Mouse (Mus musculus) neural tube, embryonic 13.5 days (tissue): Measurements from ENCODE around the gene Gm12166. TPM values are rescaled to one million over a fixed set of nuclear protein-coding genes. Genes with fewer than 3 reads are reported as not detected.
A peak's percentile ranks its signal among the peaks of the same experiment; 100 is the strongest.

Experiments
- ATAC-seq: fragments of 200-750 bp; cut with Nextera tagmentation; 2 replicates; pipeline ENCODE4 v1.8.0; 2017; ENCODE audit warnings: low read depth, mild to moderate bottlenecking, moderate TSS enrichment, moderate library complexity
- H3K27ac ChIP-seq: fragments of 300-500 bp; sonication (generic); replicated peaks from 2 replicates; pipeline ENCODE4 v1.5.1; 2015; ENCODE audit warnings: moderate library complexity, mild to moderate bottlenecking, inconsistent platforms
- H3K27me3 ChIP-seq: fragments of 300-500 bp; sonication (generic); 2 replicates; pipeline ENCODE4 v1.6.1; 2015; ENCODE audit warnings: mild to moderate bottlenecking, inconsistent platforms
- H3K36me3 ChIP-seq: fragments of 300-500 bp; sonication (generic); 2 replicates; pipeline ENCODE4 v1.6.1; 2015; ENCODE audit warnings: mild to moderate bottlenecking, inconsistent platforms
- H3K4me1 ChIP-seq: fragments of 300-500 bp; sonication (generic); replicated peaks from 2 replicates; pipeline ENCODE4 v1.6.1; 2015; ENCODE audit warnings: inconsistent platforms
- H3K4me2 ChIP-seq: fragments of 300-500 bp; sonication (generic); 2 replicates; pipeline ENCODE4 v1.6.1; 2015; ENCODE audit warnings: inconsistent platforms, mild to moderate bottlenecking, moderate library complexity
- H3K4me3 ChIP-seq: fragments of 300-500 bp; sonication (generic); 2 replicates; pipeline ENCODE4 v1.5.1; 2015; ENCODE audit warnings: mild to moderate bottlenecking, inconsistent platforms
- H3K9ac ChIP-seq: fragments of 300-500 bp; sonication (generic); 2 replicates; pipeline ENCODE4 v1.6.1; 2015; ENCODE audit warnings: moderate library complexity, mild to moderate bottlenecking, inconsistent platforms
- H3K9me3 ChIP-seq: fragments of 300-500 bp; sonication (generic); 2 replicates; pipeline ENCODE4 v1.6.1; 2016; ENCODE audit warnings: inconsistent platforms
- WGBS: fragments of 180-500 bp; shearing (Covaris S2); methylation state at CpG from one replicate; pipeline ENCODE4 v1.1.7; 2015; 5-methylcytosine and 5-hydroxymethylcytosine counted together
- polyA plus RNA-seq: library from polyadenylated mRNA; unstranded; fragments of >200 nt; fragmentation: Nextera tagmentation; extraction: Ambion mirVana; gene quantifications from 2 replicates; pipeline ENCODE4 v1.2.1, GENCODE M21; 2015

Gm12166 gene
- polyA plus RNA-seq, 1 experiment from 2014 or later: 7.2 TPM

DNA sequence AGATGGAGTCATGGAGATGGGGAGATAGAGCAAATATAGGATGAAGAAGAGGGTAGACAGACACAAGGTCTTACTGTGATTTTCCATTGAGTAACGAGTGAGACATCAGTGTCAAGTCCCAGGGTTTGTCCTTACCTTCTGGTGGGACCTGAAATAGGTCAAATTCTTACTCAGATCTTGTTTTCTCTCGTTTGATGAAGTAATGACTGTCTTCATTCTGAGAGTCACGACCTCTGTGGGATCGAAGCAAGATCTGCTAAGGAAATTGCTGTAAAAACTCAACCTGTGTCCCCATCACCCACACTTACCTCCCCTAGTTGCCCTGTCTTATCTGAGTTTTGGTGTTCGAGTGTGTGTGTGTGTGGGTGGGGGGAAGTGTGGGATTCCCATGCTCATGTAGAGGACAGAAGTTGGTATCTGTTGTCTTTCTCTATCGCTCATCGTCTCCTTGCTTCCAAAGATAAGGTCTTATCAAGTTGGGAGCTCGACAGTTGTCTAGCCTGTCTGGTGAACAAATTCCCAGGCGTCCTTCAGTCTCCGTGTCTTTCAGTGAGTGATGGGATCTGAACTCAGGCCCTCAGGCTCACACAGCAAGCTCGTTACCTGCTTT, 31.8 kb upstream of the Gm12166 start:
- no peak overlapping the region for H3K4me3 ChIP-seq
- H3K9me3 ChIP-seq: no peaks in the 10 kb centered on the region
- WGBS: 90% methylated on average over 11 of the region's 11 CpGs
- no peak for ATAC-seq
- no peaks in the 10 kb centered on the region for H3K27me3 ChIP-seq
- no peak overlapping the region for H3K4me2 ChIP-seq
- H3K9ac ChIP-seq: no peak overlapping the region
- H3K36me3 ChIP-seq: 0 out of 2 replicates have a peak, but pooled peaks cover 7% of the 10 kb centered on the region
- H3K27ac ChIP-seq: no peak overlapping the region
- H3K4me1 ChIP-seq: 0 out of 2 replicates have a peak, but pooled peaks cover 6% of the 10 kb centered on the region

DNA sequence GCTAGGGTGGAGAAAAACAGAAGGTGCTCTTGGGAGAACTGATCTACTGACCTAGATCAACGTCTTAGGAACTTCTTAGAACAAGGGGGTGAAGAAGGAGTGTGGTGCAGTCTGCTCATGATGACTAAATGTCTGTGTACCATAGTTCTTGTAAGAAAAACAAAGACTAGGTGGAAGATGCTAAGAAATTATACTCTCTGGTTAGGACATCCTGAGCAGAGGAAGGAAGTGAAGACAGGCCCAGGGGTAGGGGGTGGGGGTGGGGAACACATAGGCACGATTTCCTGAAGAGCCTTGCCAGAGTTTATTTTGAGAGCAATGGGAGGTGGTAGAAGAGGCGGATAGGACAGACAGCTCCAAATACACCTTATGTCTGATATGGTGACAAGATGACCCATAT, 31.3 kb upstream of the Gm12166 start:
- no peak overlapping the region for H3K9ac ChIP-seq
- no peak overlapping the region for H3K4me2 ChIP-seq
- 77% methylated on average over 3 of the region's 3 CpGs for WGBS
- no peaks in the 10 kb centered on the region for H3K9me3 ChIP-seq
- no peaks in the 10 kb centered on the region for H3K27me3 ChIP-seq
- peaks cover 12% of the 10 kb centered on the region for H3K36me3 ChIP-seq
- H3K4me1 ChIP-seq: 0 out of 2 replicates have a peak, but pooled peaks cover 6% of the 10 kb centered on the region
- ATAC-seq: no peak
- no peak overlapping the region for H3K27ac ChIP-seq
- no peak overlapping the region for H3K4me3 ChIP-seq

DNA sequence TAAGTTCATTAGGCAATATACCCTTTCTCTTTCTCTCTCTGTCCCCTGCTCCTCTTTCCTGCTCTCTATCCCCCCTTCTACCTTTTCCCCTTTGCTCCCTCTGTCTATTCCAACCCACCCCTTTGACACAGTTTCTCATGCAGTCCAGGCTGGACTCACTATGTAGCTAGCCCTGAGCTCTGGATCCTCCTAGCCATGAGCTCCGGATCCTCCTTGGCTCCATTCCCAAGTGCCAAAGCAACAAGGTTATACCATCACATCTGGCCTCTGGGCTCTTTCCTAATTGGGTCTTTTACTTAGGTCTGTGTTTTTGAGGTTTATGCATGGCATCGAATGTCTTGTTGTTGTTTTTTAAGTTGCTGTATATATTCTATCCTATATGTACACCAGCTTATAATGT, 29.0 kb upstream of the Gm12166 start:
- no peak overlapping the region for H3K9ac ChIP-seq
- peaks cover 33% of the 10 kb centered on the region for H3K36me3 ChIP-seq
- ATAC-seq: no peak
- no peak overlapping the region for H3K4me3 ChIP-seq
- H3K4me2 ChIP-seq: no peak overlapping the region
- H3K9me3 ChIP-seq: no peaks in the 10 kb centered on the region
- WGBS: 86% methylated on average over 2 of the region's 2 CpGs
- no peak overlapping the region for H3K27ac ChIP-seq
- no peaks in the 10 kb centered on the region for H3K27me3 ChIP-seq
- H3K4me1 ChIP-seq: 0 out of 2 replicates have a peak, but pooled peaks cover 6% of the 10 kb centered on the region

DNA sequence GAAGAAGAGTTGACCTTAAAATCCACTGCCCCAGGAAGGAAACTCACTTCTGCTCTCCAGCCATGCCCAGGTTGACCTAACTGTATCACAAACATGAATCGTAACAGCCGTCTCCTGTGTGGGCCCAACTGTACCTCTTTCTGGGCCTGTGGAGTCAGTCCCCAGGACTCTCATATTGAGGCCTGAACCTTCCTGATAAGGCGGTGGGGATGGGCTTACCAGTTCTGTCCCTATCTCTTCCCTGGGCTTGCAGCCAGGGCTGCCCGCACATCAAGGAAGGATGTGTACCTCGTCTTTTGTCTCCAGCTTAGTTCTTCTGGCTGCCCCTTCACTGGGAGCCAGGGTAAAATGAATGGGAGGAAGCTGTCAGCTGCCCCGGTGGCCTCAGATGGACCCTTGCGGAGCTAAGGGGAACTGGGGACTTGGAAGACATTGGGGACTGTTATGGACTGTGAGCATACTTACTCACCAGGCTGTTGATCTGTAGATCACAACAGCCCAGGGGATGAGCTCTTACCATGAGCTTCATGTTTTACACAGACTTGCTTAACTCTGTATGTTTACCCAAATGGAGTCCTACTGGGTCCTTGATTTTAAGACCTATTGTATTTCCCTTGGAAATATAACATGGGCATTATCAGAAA, 25.7 kb upstream of the Gm12166 start:
- H3K9ac ChIP-seq: no peak overlapping the region
- H3K4me3 ChIP-seq: no peak overlapping the region
- ATAC-seq: no peak
- no peaks in the 10 kb centered on the region for H3K27me3 ChIP-seq
- H3K27ac ChIP-seq: no peak overlapping the region
- no peak overlapping the region for H3K4me2 ChIP-seq
- H3K36me3 ChIP-seq: peaks cover 32% of the 10 kb centered on the region
- H3K4me1 ChIP-seq: 0 out of 2 replicates have a peak, but pooled peaks cover 6% of the 10 kb centered on the region
- no peaks in the 10 kb centered on the region for H3K9me3 ChIP-seq
- 91% methylated on average over 7 of the region's 7 CpGs for WGBS

DNA sequence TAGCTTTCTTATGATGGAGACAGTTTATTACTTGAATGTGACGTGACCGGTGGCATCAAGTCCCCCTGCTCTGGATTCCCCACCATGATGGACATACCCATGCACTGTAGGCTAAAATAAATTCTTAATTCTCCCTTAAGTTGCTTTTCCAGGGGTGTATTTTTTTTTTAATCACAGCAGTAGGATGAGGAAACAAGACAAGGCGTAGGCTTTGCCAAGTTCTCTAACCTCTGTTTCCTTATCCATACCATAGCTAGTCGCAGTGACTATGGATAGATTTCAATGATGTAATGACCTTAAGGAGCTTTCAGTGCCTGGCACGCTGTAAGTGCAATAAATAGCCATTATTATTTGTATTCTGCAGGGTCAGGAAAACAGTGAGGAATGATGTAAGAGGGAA, 25.2 kb upstream of the Gm12166 start:
- no peak overlapping the region for H3K4me3 ChIP-seq
- H3K9ac ChIP-seq: no peak overlapping the region
- H3K27ac ChIP-seq: no peak overlapping the region
- H3K36me3 ChIP-seq: peaks cover 32% of the 10 kb centered on the region
- no peak overlapping the region for H3K4me2 ChIP-seq
- H3K9me3 ChIP-seq: no peaks in the 10 kb centered on the region
- ATAC-seq: no peak
- WGBS: 94% methylated on average over 5 of the region's 5 CpGs
- 0 out of 2 replicates have a peak, but pooled peaks cover 8% of the 10 kb centered on the region for H3K4me1 ChIP-seq
- no peaks in the 10 kb centered on the region for H3K27me3 ChIP-seq

DNA sequence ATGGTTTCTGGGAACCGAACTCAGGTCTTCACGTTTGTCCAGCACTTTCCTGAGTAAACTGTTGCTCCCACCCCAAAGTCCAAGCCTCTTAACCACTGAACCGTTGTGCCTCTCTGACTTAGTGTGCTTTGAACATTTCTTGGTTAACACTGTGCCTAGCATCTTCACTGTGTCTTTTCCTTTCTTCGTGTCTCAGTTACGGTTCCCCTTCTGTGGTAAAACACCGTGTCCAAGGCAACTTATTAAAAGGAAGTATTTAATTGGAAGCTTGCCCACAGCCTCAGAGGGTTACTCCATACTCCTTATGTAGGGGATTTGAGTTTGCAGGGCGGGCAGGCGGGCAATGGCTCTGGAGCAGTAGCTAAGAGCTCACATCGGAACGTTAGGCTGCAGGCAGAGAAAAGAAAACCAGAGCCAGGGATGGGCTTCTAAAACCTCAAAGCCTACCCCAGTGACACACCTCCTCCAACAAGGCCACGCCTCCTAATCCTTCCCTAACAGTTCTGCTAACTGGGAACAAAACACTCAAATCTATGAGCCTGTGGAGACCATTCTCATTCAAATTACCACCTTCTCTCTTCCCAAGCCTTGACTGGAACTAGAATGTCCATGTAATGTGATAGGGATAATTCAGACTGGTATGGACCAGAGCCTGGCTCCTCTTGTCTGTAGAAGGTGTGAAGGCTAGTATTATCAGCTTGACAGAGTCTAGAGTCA, 24.5 kb upstream of the Gm12166 start:
- 0 out of 2 replicates have a peak, but pooled peaks cover 8% of the 10 kb centered on the region for H3K4me1 ChIP-seq
- no peak for ATAC-seq
- H3K4me3 ChIP-seq: no peak overlapping the region
- H3K4me2 ChIP-seq: no peak overlapping the region
- no peaks in the 10 kb centered on the region for H3K27me3 ChIP-seq
- H3K9me3 ChIP-seq: no peaks in the 10 kb centered on the region
- peaks cover 32% of the 10 kb centered on the region for H3K36me3 ChIP-seq
- H3K27ac ChIP-seq: no peak overlapping the region
- no peak overlapping the region for H3K9ac ChIP-seq
- WGBS: 92% methylated on average over 11 of the region's 11 CpGs

DNA sequence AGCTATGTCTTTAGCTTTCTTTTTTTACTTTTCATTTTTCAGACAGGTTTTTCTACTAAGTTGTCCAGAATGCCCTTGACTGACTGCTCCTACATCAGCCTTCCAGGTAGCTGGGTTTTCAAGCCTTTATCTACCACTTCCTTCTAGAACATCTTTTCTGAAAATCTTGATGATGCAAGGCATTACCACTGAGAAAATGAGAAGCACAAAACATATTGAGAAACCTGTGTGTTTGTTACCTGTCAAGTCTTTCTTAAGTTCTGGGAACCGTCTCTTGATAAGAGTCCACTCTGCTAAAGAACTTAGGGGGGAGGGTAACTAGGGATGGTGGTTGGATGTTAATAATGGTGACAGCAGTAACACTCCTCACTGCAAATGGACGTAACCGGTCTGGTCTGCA, 23.4 kb upstream of the Gm12166 start:
- H3K4me1 ChIP-seq: 0 out of 2 replicates have a peak, but pooled peaks cover 8% of the 10 kb centered on the region
- no peak overlapping the region for H3K4me3 ChIP-seq
- no peak for ATAC-seq
- no peak overlapping the region for H3K4me2 ChIP-seq
- H3K36me3 ChIP-seq: peaks cover 32% of the 10 kb centered on the region
- 92% methylated on average over 3 of the region's 3 CpGs for WGBS
- H3K9me3 ChIP-seq: no peaks in the 10 kb centered on the region
- H3K27ac ChIP-seq: no peak overlapping the region
- no peak overlapping the region for H3K9ac ChIP-seq
- H3K27me3 ChIP-seq: no peaks in the 10 kb centered on the region

DNA sequence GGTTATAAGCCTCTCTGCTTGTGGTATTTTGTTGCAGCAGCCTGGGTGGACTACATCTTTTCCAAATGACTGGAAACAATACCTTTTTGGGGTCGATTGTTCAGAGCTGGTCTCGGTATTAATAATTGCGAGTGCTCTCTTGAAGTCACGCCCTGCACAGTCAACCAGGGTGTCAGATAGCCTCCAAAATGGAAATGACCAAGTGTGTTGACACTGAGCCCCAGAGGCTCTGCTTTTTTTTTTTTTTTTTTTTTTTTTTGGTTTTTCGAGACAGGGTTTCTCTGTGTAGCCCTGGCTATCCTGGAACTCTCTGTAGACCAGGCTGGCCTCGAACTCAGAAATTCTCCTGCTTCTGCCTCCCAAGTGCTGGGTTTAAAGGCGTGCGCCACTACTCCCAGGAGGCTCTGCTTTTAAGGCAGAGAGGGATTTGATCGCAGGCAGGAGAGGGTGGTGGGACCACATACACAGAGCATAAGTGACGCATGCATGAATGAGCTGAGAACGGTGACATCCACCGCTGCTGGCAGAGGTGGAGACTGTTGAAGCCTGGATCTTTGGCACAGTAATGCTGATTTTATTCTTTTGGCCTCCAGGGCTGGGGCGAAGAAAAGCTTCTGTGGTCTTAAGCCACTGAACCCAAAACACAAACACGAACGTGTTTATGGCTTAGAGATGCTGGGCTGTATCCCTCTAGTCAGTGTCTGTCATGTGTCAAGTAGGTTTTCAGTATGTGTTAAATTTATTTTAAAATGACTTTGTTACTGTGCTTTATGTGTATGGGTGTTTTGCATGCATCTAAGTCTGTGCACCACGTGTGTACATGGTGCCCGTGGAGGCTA, 21.9 kb upstream of the Gm12166 start:
- Histone ChIP-seq H3K27me3 (no peaks in the 10 kb centered on the region), H3K27ac (no peak overlapping the region), H3K9me3 (no peaks in the 10 kb centered on the region), H3K4me1 (peaks cover 20% of the 10 kb centered on the region), H3K9ac (no peak overlapping the region), H3K4me3 (no peak overlapping the region), H3K36me3 (peaks cover 32% of the 10 kb centered on the region), H3K4me2 (no peak overlapping the region)
- no peak for ATAC-seq
- 86% methylated on average over 17 of the region's 17 CpGs for WGBS

DNA sequence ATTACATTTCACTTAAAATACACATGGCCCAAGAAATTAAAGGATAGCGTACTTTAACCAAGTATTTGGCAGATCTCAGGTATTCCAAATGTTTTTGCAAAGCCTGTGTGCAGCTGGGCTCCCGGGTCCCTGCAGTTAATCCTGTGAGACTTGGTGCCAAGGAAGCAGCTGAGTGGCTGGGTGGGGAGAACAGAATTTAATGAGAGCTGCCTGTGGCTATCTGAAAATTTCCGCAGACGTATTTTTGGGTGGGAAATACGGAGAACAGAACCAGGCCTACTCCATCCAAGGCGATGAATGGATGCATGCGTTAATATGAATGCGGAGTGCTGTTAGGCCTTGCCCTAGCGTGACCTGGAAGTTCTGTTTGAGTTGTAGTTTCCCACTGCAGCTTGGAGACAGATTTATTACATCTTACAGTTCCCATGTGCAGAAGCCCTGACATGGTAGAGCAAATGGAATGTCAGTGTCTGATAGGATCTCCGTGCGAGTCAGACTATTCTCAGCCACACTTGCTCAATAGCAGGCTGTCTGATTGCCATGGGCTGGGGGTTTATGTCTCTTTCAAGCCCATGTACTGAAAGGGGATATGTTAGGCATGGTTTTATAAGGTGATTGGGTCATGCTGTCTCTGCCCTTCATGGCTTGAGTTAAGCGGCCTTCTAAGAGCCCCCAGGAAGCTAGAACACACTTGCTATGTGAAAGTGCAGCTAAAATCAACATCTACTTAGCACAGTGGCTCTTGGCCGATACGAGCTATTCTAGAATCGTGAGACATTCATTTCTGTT, 21.1 kb upstream of the Gm12166 start:
- H3K36me3 ChIP-seq: peaks cover 26% of the 10 kb centered on the region
- 62% methylated on average over 15 of the region's 15 CpGs for WGBS
- no peak overlapping the region for H3K4me3 ChIP-seq
- no peak for ATAC-seq
- H3K27me3 ChIP-seq: no peaks in the 10 kb centered on the region
- no peak overlapping the region for H3K9ac ChIP-seq
- H3K4me2 ChIP-seq: no peak overlapping the region
- peaks cover 26% of the 10 kb centered on the region for H3K4me1 ChIP-seq
- no peaks in the 10 kb centered on the region for H3K9me3 ChIP-seq
- 0 out of 2 replicates have a peak overlapping the region, but pooled peaks have one; percentile 16 for H3K27ac ChIP-seq

DNA sequence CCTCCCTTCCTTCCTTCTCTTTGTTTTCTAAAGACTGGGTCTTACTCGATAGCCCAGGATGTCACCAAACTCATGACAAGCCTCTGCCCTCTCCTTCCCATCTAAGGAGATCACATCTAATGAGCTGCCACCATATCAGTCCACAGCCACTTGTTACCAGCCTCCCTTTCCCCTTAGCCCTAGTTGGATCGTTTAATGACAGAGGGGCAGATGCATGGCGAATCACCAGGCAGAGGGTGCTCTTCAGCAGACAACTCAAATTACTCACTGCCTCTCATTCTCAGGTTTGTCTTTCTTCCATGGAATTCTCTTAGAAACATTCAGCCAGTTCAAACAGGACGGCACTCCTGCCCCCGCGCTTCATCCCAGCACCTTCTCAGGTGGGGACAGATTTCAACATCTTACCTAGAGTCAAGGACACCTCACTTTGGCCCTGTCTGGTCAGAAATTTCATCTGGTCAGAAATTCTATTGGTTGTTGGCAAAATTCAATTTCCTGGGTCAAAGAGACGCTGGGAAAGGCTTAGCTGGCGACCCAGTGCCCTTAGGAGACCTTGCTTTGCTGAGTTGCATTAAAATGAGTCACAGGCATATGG, 20.4 kb upstream of the Gm12166 start:
- Histone ChIP-seq H3K9ac (no peak overlapping the region), H3K4me1 (peaks cover 26% of the 10 kb centered on the region), H3K27me3 (no peaks in the 10 kb centered on the region), H3K36me3 (peaks cover 21% of the 10 kb centered on the region), H3K9me3 (no peaks in the 10 kb centered on the region), H3K4me3 (no peak overlapping the region), H3K4me2 (no peak overlapping the region), H3K27ac (no peak overlapping the region)
- WGBS: 73% methylated on average over 8 of the region's 8 CpGs
- no peak for ATAC-seq

DNA sequence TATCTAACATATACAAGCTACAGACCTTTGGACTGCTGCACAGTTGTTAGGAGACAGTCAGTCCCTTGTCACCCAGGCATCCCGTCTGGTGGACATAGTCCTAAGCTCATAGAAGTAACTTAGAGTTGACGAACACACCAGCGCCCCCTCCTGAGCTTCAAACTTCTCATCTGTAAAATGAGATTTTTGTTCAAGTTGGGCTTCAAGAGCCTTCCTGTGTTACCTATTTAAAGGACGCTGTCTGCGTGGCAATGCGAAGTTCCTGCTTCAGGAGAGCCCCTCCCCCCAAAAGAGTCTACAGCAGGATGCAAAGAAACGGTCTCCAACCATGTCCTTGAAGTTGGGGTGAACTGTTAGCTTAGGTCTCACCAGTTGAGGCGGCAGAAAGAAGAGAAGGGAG, 18.7 kb upstream of the Gm12166 start:
- 76% methylated on average over 8 of the region's 8 CpGs for WGBS
- no peak for ATAC-seq

More for the DNA sequence above, 18.7 kb upstream of the Gm12166 start:
- Histone ChIP-seq H3K4me3 (no peak overlapping the region), H3K4me1 (peaks cover 36% of the 10 kb centered on the region), H3K36me3 (peaks cover 16% of the 10 kb centered on the region), H3K9ac (no peak overlapping the region), H3K27me3 (no peaks in the 10 kb centered on the region), H3K4me2 (no peak overlapping the region), H3K9me3 (no peaks in the 10 kb centered on the region), H3K27ac (no peak overlapping the region)
